Mouse (Mus musculus) gastrocnemius, postnatal 25 days (tissue): ENCODE measurements around the gene Rnf181. TPM values are rescaled to one million over a fixed set of nuclear protein-coding genes. Genes with fewer than 3 reads are reported as not detected.

Experiments used
- DNase-seq: peaks from one replicate; pipeline ENCODE4 v3.0.0; 2022
- long read RNA-seq, 2 experiments: library from polyadenylated mRNA; stranded (forward); transcript quantifications; one replicate each; pipeline ENCODE4 v2.0.0; 2021
- total RNA-seq, 2 experiments: library from RNA; stranded (reverse); gene quantifications; 1 replicate in 1 of 2; 2 replicates in 1 of 2; pipeline ENCODE4 v1.2.3; 2021

The Rnf181 gene
- total RNA-seq: 10 to 100 TPM; 23.8 to 28.8 TPM
- long read RNA-seq, experiment 1, transcript Rnf181-201 (5 exons, 1,434 nt): major isoform, 24 of 39 reads
- long read RNA-seq, experiment 1, partial matches to known transcripts: 4 of 39 reads
- long read RNA-seq, experiment 1, other reads (novel, unspliced or antisense): 9 of 39 reads
- long read RNA-seq, experiment 2, transcript Rnf181-201 (5 exons, 1,434 nt): major isoform, 30 of 36 reads
- long read RNA-seq, experiment 2, partial matches to known transcripts: 1 of 36 reads
- long read RNA-seq, experiment 2, other reads (novel, unspliced or antisense): 4 of 36 reads

GRCm38 (mm10) chr6:72366844-72367443 is at the start of gene Rnf181:
TSS of gene Rnf181 (minus strand) at chr6:72366956.
- no peak for DNase-seq

- no peak for DNase-seq
Observed at GRCm38 (mm10) chr6:72415964-72416772, 49.4 kb upstream of the Rnf181 start.

- DNase-seq: no peak
Observed at GRCm38 (mm10) chr6:72415181-72415580, 48.4 kb upstream of the Rnf181 start.

- peak; percentile 94 for DNase-seq
Observed at GRCm38 (mm10) chr6:72414076-72414756, 47.5 kb upstream of the Rnf181 start, which contains the start of gene Ggcx. TSS of gene Ggcx (plus strand) at chr6:72414308.

GRCm38 (mm10) chr6:72410518-72410917 is 43.8 kb upstream of the Rnf181 start:
- no peak for DNase-seq

GRCm38 (mm10) chr6:72410003-72410402 is 43.2 kb upstream of the Rnf181 start:
- no peak for DNase-seq

- DNase-seq: no peak
Observed at GRCm38 (mm10) chr6:72409567-72409966, 42.8 kb upstream of the Rnf181 start.

- peak; percentile 58 for DNase-seq
Observed at GRCm38 (mm10) chr6:72407119-72407518, 40.4 kb upstream of the Rnf181 start.

GRCm38 (mm10) chr6:72405356-72405755 is 38.6 kb upstream of the Rnf181 start:
- DNase-seq: no peak

- peak; percentile 36 for DNase-seq
Observed at GRCm38 (mm10) chr6:72401875-72402274, 35.1 kb upstream of the Rnf181 start.

- no peak for DNase-seq
Observed at GRCm38 (mm10) chr6:72399967-72400366, 33.2 kb upstream of the Rnf181 start.

GRCm38 (mm10) chr6:72396837-72397251 is 30.1 kb upstream of the Rnf181 start:
- no peak for DNase-seq

GRCm38 (mm10) chr6:72392341-72392740 is 25.6 kb upstream of the Rnf181 start:
- no peak for DNase-seq

GRCm38 (mm10) chr6:72390795-72391521 is 24.2 kb upstream of the Rnf181 start:
- DNase-seq: peak; percentile 48

- DNase-seq: peak; percentile 90
Observed at GRCm38 (mm10) chr6:72389941-72390771, 23.4 kb upstream of the Rnf181 start, which contains the start of gene Vamp8. TSS of gene Vamp8 (minus strand) at chr6:72390703.

- peak; percentile 19 for DNase-seq
Observed at GRCm38 (mm10) chr6:72389471-72389940, 22.8 kb upstream of the Rnf181 start.

GRCm38 (mm10) chr6:72388791-72389329 is 22.1 kb upstream of the Rnf181 start:
- DNase-seq: no peak

- DNase-seq: no peak
Observed at GRCm38 (mm10) chr6:72388266-72388665, 21.5 kb upstream of the Rnf181 start.

GRCm38 (mm10) chr6:72387816-72388215 is 21.1 kb upstream of the Rnf181 start:
- DNase-seq: no peak

- no peak for DNase-seq
Observed at GRCm38 (mm10) chr6:72386561-72386960, 19.8 kb upstream of the Rnf181 start.
